Mouse (Mus musculus): ENCODE measurements around the gene Sdk2. TPM values are rescaled to one million over a fixed set of nuclear protein-coding genes. Genes with fewer than 3 reads are reported as not detected.

The Sdk2 gene
- total and polyA plus RNA-seq, 2 experiments from 2014 or later = 3.0 to 30.4 TPM

DNA sequence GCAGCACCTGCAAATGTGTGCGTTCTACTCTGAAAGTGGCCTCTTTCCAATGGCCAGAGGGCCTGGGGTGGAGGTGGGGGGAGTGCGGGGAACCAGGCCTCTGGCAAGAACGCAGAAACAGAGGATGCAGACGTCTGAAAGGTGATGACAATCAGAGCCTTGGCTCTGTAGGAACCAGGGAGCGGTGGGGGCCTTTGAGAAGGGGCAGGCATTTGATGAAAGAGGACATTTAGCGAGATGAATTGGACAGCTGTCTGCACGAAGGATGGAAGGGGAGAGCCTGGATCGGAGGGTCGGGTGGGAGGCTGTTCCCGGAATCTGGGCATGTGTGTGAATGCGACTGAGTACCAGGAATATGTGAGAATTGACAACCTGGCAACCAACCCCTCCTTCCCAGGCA is 47.8 kb downstream of the Sdk2 start:
- Histone ChIP-seq H3K9me3 (ENCODE audit: low read length) (no peaks in the 10 kb centered on the region), H3K4me2 (ENCODE audit: low read depth, low read length) (no peak overlapping the region), H3K27ac (no peak overlapping the region), H3K36me3 (ENCODE audit: insufficient read depth, low read length) (no peaks in the 10 kb centered on the region), H3K9ac (replicated peaks; ENCODE audit: low read length) (peak overlapping the region; percentile 22; the same call in 1 of the 2 replicates), H3K27me3 (ENCODE audit: insufficient read depth, low read length) (no peaks in the 10 kb centered on the region), H3K4me3 (ENCODE audit: low read length) (no peak overlapping the region), H3K4me1 (ENCODE audit: insufficient read depth, low read length) (0 out of 2 replicates have a peak, but pooled peaks cover 10% of the 10 kb centered on the region)
- WGBS = 20% methylated on average over 11 of the region's 11 CpGs
- no peak for ATAC-seq
- no peak for TF ChIP-seq CTCF (IDR thresholded peaks at IDR 0.05; ENCODE audit: low read depth)
- DNase-seq (ENCODE audit: low spot score) = peak; percentile 47

DNA sequence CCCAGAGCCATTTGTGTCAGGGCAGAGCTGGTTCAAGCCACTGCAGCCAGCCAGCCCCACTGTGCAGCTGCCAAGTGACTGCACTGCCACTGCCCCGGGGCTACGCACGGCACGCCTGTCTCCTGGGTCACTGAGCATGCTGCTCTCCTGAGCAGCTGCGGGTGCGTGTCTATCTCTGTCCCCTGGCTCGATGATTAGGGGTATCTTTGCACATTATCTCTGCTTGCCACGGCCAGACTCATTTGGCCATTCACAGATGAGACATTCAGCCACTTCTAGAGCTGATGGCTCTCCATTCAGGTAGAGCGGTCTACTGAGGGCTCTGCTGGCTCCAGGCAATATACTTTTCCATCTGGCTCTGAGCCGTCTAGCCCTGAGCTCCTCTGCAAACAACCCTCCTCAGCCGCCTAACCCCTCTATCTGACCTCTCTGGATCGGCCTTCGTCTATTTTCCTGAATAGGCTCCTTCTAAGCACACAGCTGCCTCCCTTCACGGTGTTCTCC is 49.9 kb downstream of the Sdk2 start:
- no peak for TF ChIP-seq CTCF (IDR thresholded peaks at IDR 0.05; ENCODE audit: low read depth)
- H3K4me3 ChIP-seq (ENCODE audit: low read length) = no peak overlapping the region
- no peak overlapping the region for H3K4me2 ChIP-seq (ENCODE audit: low read depth, low read length)
- WGBS = 19% methylated on average over 14 of the region's 14 CpGs
- H3K9me3 ChIP-seq (ENCODE audit: low read length) = no peaks in the 10 kb centered on the region
- no peak overlapping the region for H3K27ac ChIP-seq
- no peak overlapping the region for H3K9ac ChIP-seq (replicated peaks; ENCODE audit: low read length)
- no peaks in the 10 kb centered on the region for H3K36me3 ChIP-seq (ENCODE audit: insufficient read depth, low read length)
- peaks cover 14% of the 10 kb centered on the region; the same call in 1 of the 2 replicates for H3K4me1 ChIP-seq (ENCODE audit: insufficient read depth, low read length)
- peak; percentile 40 for DNase-seq (ENCODE audit: low spot score)
- no peaks in the 10 kb centered on the region for H3K27me3 ChIP-seq (ENCODE audit: insufficient read depth, low read length)
- no peak; the same call in 1 of the 2 replicates for ATAC-seq

DNA sequence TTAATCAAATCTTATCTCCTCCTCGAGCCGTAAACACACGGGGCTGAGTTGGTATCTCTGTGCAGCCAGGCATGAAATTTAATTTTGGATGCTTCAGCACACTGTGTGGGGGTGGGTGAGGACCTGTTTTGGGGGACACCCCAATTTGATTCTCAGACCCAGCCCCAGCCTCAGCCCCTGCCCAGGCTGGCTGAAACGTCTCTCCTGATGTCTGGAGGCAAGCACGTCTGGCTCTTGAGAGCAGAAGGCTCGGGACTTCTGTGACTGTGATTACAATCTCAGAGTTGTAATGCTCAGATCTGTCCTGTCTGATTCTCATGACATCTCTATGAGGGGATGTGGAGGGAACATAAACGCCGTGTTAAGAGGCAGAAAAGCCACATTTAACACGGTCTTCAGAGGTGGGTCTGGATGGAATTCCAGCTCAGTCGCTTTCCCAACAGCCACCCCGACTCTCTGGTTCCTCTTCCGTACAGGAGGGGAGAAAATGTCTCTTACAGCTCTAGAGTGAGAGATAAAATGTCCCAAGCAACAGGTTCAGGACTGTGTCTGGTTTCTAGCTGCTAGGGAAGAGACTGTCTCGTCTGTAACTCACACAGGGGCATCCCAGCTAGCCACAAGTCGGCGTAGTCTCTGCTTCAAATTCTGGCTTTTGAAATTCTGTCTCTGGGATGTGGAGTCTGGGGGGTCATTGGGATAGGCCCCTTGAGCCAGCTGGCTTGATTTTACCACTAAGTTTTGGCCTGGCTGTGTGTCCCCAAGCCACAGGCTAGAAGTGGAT is 50.5 kb downstream of the Sdk2 start:
- Histone ChIP-seq H3K9ac (replicated peaks; ENCODE audit: low read length) (no peak overlapping the region), H3K36me3 (ENCODE audit: insufficient read depth, low read length) (no peaks in the 10 kb centered on the region), H3K27me3 (ENCODE audit: insufficient read depth, low read length) (no peaks in the 10 kb centered on the region), H3K4me3 (ENCODE audit: low read length) (no peak overlapping the region), H3K4me1 (ENCODE audit: insufficient read depth, low read length) (peaks cover 14% of the 10 kb centered on the region; the same call in 1 of the 2 replicates), H3K4me2 (ENCODE audit: low read depth, low read length) (peak overlapping the region; percentile 17; the same call in 1 of the 2 replicates), H3K9me3 (ENCODE audit: low read length) (no peaks in the 10 kb centered on the region), H3K27ac (no peak overlapping the region)
- 26% methylated on average over 15 of the region's 15 CpGs for WGBS
- peak; percentile 33 for DNase-seq (ENCODE audit: low spot score)
- ATAC-seq = no peak
- no peak for TF ChIP-seq CTCF (IDR thresholded peaks at IDR 0.05; ENCODE audit: low read depth)

DNA sequence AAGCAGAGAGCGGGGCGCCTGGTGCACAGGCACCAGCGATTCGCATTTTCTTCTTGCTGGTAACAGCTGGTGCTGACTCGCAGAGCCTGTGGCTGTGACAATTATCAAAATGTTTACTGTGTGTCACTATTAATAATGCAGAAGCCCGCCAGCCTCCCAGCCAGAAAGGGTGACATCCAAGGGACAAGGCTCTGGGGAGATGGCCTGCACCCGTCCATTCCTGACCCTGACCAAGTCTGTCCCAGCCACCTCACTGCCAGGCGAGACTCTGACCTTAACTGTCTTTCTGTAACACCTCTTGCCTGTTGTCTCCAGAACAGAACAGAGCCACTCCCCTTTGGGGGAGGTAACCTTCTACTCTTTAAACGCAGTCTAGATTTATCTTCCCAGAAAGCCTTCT is 55.3 kb downstream of the Sdk2 start:
- no peaks in the 10 kb centered on the region for H3K9me3 ChIP-seq (ENCODE audit: low read length)
- H3K27ac ChIP-seq = no peak overlapping the region
- no peaks in the 10 kb centered on the region for H3K36me3 ChIP-seq (ENCODE audit: insufficient read depth, low read length)
- no peak overlapping the region for H3K4me2 ChIP-seq (ENCODE audit: low read depth, low read length)
- H3K9ac ChIP-seq (replicated peaks; ENCODE audit: low read length) = no peak overlapping the region
- H3K27me3 ChIP-seq (ENCODE audit: insufficient read depth, low read length) = no peaks in the 10 kb centered on the region
- peaks cover 4% of the 10 kb centered on the region for H3K4me1 ChIP-seq (ENCODE audit: insufficient read depth, low read length)
- DNase-seq (ENCODE audit: low spot score) (no peak), ATAC-seq (no peak)
- WGBS = 60% methylated on average over 9 of the region's 9 CpGs
- no peak for TF ChIP-seq CTCF (IDR thresholded peaks at IDR 0.05; ENCODE audit: low read depth)
- H3K4me3 ChIP-seq (ENCODE audit: low read length) = no peak overlapping the region

DNA sequence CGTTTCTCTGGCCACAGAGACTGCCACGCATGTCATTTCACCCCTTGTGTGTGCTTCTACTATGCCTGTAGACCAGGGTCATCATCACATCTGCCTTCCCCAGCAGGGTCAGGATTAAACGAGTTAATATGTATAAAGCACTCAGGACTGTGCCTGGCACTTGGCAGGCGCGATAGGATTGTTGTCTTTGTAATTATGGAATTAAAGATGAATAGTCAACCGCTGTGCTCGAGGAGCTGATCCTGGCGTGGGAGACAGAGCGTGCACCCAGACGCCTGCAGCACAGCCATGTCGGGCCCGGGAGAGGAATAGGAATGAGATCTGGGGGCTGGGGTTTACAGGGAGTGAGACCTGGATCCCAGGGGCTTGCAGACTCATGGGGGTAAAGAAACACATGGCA is 61.0 kb downstream of the Sdk2 start:
- no peaks in the 10 kb centered on the region for H3K27me3 ChIP-seq (ENCODE audit: insufficient read depth, low read length)
- no peak for TF ChIP-seq CTCF (IDR thresholded peaks at IDR 0.05; ENCODE audit: low read depth)
- no peak overlapping the region for H3K27ac ChIP-seq
- no peaks in the 10 kb centered on the region for H3K36me3 ChIP-seq (ENCODE audit: insufficient read depth, low read length)
- peaks cover 9% of the 10 kb centered on the region for H3K4me1 ChIP-seq (ENCODE audit: insufficient read depth, low read length)
- H3K4me2 ChIP-seq (ENCODE audit: low read depth, low read length) = no peak overlapping the region
- no peak overlapping the region for H3K4me3 ChIP-seq (ENCODE audit: low read length)
- peak; percentile 45 for ATAC-seq
- H3K9me3 ChIP-seq (ENCODE audit: low read length) = no peaks in the 10 kb centered on the region
- 18% methylated on average over 12 of the region's 12 CpGs for WGBS
- H3K9ac ChIP-seq (replicated peaks; ENCODE audit: low read length) = no peak overlapping the region
- DNase-seq (ENCODE audit: low spot score) = peak; percentile 63

DNA sequence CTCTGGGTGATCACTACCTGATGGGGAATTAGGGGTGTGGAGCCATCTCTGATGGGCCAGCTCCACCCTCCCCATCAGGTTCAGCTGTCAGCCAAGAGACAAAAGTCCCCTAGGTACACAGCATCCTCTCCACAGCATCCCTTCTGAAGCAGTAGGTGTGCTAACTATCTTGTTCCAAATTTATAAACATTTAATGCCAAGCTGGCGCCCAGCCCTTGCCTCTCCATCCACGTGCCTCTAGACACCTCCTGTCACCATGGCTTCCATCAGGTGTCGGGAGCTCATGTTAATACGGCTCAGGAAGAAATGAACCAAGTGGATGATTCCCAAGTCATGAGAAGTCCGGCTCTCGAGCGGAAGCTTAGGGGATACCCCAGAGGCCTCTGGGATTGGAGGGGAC is 62.2 kb downstream of the Sdk2 start:
- Histone ChIP-seq H3K4me3 (ENCODE audit: low read length) (no peak overlapping the region), H3K9me3 (ENCODE audit: low read length) (no peaks in the 10 kb centered on the region), H3K36me3 (ENCODE audit: insufficient read depth, low read length) (no peaks in the 10 kb centered on the region), H3K9ac (replicated peaks; ENCODE audit: low read length) (no peak overlapping the region), H3K4me1 (ENCODE audit: insufficient read depth, low read length) (peaks cover 9% of the 10 kb centered on the region), H3K27me3 (ENCODE audit: insufficient read depth, low read length) (no peaks in the 10 kb centered on the region), H3K27ac (no peak overlapping the region), H3K4me2 (ENCODE audit: low read depth, low read length) (no peak overlapping the region)
- ATAC-seq (0 out of 2 replicates have a peak, but pooled peaks have one; percentile 45), DNase-seq (ENCODE audit: low spot score) (peak; percentile 44)
- TF ChIP-seq CTCF (IDR thresholded peaks at IDR 0.05; ENCODE audit: low read depth) = no peak
- WGBS = 64% methylated on average over 7 of the region's 7 CpGs

DNA sequence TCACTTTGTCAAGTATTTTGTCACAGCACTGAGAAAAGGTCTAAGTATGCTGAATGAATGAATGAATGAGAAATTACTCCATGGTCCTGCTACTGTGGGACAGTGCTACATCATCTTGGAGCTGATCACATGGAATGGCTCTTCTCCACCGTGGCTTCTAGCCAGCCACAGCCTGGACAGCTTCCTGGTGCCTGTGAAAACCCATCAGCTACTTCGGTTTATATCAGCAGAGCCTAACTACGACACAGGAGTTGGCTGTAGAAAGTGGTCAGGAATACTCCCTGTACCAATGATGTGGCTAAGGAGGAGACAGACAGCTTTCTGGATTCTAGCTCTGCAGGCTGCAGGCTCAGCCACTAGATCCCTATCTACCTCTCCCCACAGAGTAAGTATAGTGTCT is 63.7 kb downstream of the Sdk2 start:
- no peak for ATAC-seq
- TF ChIP-seq CTCF (IDR thresholded peaks at IDR 0.05; ENCODE audit: low read depth) = no peak
- H3K4me2 ChIP-seq (ENCODE audit: low read depth, low read length) = no peak overlapping the region
- H3K27me3 ChIP-seq (ENCODE audit: insufficient read depth, low read length) = no peaks in the 10 kb centered on the region
- no peaks in the 10 kb centered on the region for H3K36me3 ChIP-seq (ENCODE audit: insufficient read depth, low read length)
- H3K9me3 ChIP-seq (ENCODE audit: low read length) = no peaks in the 10 kb centered on the region
- WGBS = 72% methylated on average over 3 of the region's 3 CpGs
- no peak overlapping the region for H3K27ac ChIP-seq
- H3K4me3 ChIP-seq (ENCODE audit: low read length) = no peak overlapping the region
- H3K4me1 ChIP-seq (ENCODE audit: insufficient read depth, low read length) = peaks cover 9% of the 10 kb centered on the region
- no peak overlapping the region for H3K9ac ChIP-seq (replicated peaks; ENCODE audit: low read length)
- DNase-seq (ENCODE audit: low spot score) = no peak

Data from hindbrain, postnatal 0 days (tissue).